Mouse (Mus musculus): ENCODE results near the gene Rpa2. TPM values are rescaled to one million over a fixed set of nuclear protein-coding genes. Genes with fewer than 3 reads are reported as not detected.

Gene Rpa2
- polyA plus RNA-seq, 1 experiment from 2014 or later, result 156 TPM

DNA sequence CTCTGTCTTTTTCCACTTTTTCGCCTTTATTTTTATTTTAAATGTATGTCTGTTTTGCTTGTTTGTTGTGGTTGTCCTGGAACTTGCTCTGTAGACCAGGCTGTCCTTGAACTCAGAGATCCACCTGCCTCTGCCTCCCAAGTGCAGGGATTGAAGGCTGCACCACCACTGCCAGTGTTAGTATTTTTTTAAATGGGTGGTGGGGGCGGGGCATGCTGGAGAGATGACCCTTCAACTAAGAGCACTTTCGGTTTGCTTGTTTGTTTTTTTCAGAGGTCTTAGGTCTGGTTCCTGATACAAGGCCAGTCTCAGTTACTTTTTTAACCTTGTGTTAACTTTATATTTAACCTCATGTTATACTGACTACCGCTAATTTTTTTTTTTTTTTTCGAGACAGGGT lies 37.0 kb downstream of the Rpa2 start:
- H3K9ac ChIP-seq (replicated peaks), result no peak overlapping the region
- H3K27ac ChIP-seq, result no peak overlapping the region
- H3K9me3 ChIP-seq, result no peaks in the 10 kb centered on the region
- no peak for ATAC-seq (ENCODE audit: insufficient number of reproducible peaks, insufficient read depth, low FRiP score, low TSS enrichment, low read depth)
- H3K27me3 ChIP-seq, result no peaks in the 10 kb centered on the region
- no peak overlapping the region for H3K4me2 ChIP-seq
- WGBS, result 84% methylated on average over 5 of the region's 5 CpGs
- no peaks in the 10 kb centered on the region for H3K36me3 ChIP-seq
- no peaks in the 10 kb centered on the region for H3K4me1 ChIP-seq (replicated peaks)
- H3K4me3 ChIP-seq (replicated peaks), result no peak overlapping the region

GRCm38 (mm10) chr4:132805599-132806197 lies 37.6 kb downstream of the Rpa2 start:
- Histone ChIP-seq H3K4me3 (replicated peaks) (no peak overlapping the region), H3K4me2 (no peak overlapping the region), H3K4me1 (replicated peaks) (no peaks in the 10 kb centered on the region), H3K27ac (no peak overlapping the region), H3K9me3 (0 out of 2 replicates have a peak, but pooled peaks cover 3% of the 10 kb centered on the region), H3K27me3 (no peaks in the 10 kb centered on the region), H3K36me3 (no peaks in the 10 kb centered on the region), H3K9ac (replicated peaks) (no peak overlapping the region)
- WGBS, result 85% methylated on average over 12 of the region's 12 CpGs
- ATAC-seq (ENCODE audit: insufficient number of reproducible peaks, insufficient read depth, low FRiP score, low TSS enrichment, low read depth), result no peak

GRCm38 (mm10) chr4:132806620-132807191 lies 38.6 kb downstream of the Rpa2 start:
- no peak overlapping the region for H3K27ac ChIP-seq
- 90% methylated on average over 7 of the region's 7 CpGs for WGBS
- ATAC-seq (ENCODE audit: insufficient number of reproducible peaks, insufficient read depth, low FRiP score, low TSS enrichment, low read depth), result no peak
- H3K9ac ChIP-seq (replicated peaks), result no peak overlapping the region
- H3K4me1 ChIP-seq (replicated peaks), result no peaks in the 10 kb centered on the region
- no peak overlapping the region for H3K4me3 ChIP-seq (replicated peaks)
- H3K4me2 ChIP-seq, result no peak overlapping the region
- H3K27me3 ChIP-seq, result no peaks in the 10 kb centered on the region
- H3K9me3 ChIP-seq, result peaks cover 12% of the 10 kb centered on the region; the same call in 1 of the 2 replicates
- no peaks in the 10 kb centered on the region for H3K36me3 ChIP-seq

- Histone ChIP-seq H3K4me2 (no peak overlapping the region), H3K9ac (replicated peaks) (no peak overlapping the region), H3K9me3 (peaks cover 12% of the 10 kb centered on the region; the same call in 1 of the 2 replicates), H3K4me1 (replicated peaks) (no peaks in the 10 kb centered on the region), H3K36me3 (no peaks in the 10 kb centered on the region), H3K4me3 (replicated peaks) (no peak overlapping the region), H3K27ac (no peak overlapping the region), H3K27me3 (no peaks in the 10 kb centered on the region)
- WGBS, result 66% methylated on average over 5 of the region's 5 CpGs
- ATAC-seq (ENCODE audit: insufficient number of reproducible peaks, insufficient read depth, low FRiP score, low TSS enrichment, low read depth), result no peak
Measured at GRCm38 (mm10) chr4:132807771-132808641, 39.9 kb downstream of the Rpa2 start.

GRCm38 (mm10) chr4:132809621-132810020 lies 41.5 kb downstream of the Rpa2 start:
- no peak overlapping the region for H3K27ac ChIP-seq
- peaks cover 12% of the 10 kb centered on the region; the same call in 1 of the 2 replicates for H3K9me3 ChIP-seq
- no peak overlapping the region for H3K4me2 ChIP-seq
- no peak overlapping the region for H3K4me3 ChIP-seq (replicated peaks)
- no peak overlapping the region for H3K9ac ChIP-seq (replicated peaks)
- no peaks in the 10 kb centered on the region for H3K27me3 ChIP-seq
- H3K4me1 ChIP-seq (replicated peaks), result no peaks in the 10 kb centered on the region
- no peaks in the 10 kb centered on the region for H3K36me3 ChIP-seq
- WGBS, result 89% methylated on average over 5 of the region's 5 CpGs
- ATAC-seq (ENCODE audit: insufficient number of reproducible peaks, insufficient read depth, low FRiP score, low TSS enrichment, low read depth), result no peak

GRCm38 (mm10) chr4:132816404-132816803 lies 48.3 kb downstream of the Rpa2 start:
- Histone ChIP-seq H3K4me1 (replicated peaks) (no peaks in the 10 kb centered on the region), H3K27me3 (no peaks in the 10 kb centered on the region), H3K9me3 (peaks cover 26% of the 10 kb centered on the region), H3K36me3 (no peaks in the 10 kb centered on the region), H3K4me3 (replicated peaks) (no peak overlapping the region), H3K27ac (no peak overlapping the region), H3K9ac (replicated peaks) (no peak overlapping the region), H3K4me2 (no peak overlapping the region)
- ATAC-seq (ENCODE audit: insufficient number of reproducible peaks, insufficient read depth, low FRiP score, low TSS enrichment, low read depth), result no peak
- WGBS, result 85% methylated on average over 7 of the region's 7 CpGs

DNA sequence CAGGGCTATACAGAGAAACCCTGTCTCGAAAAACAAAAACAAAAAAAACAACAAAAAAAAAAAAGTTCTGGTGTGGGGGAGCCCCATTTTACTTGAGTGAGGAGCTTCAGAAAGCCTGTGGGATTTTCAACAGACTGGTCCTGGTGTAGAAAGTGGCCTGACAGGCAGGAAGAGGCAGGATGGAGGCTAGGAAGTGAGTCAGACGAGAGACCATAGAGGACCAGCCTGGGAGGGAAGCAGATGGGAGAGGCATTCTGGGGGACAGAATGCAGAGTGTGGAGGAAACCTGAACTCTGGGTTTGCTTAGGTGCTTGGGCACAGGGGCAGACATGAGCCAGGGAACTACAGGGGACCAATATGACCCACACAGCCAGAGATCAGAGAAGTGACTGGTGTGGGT lies 48.7 kb downstream of the Rpa2 start:
- no peak overlapping the region for H3K9ac ChIP-seq (replicated peaks)
- H3K9me3 ChIP-seq, result peaks cover 25% of the 10 kb centered on the region
- no peak overlapping the region for H3K4me3 ChIP-seq (replicated peaks)
- no peak overlapping the region for H3K4me2 ChIP-seq
- no peaks in the 10 kb centered on the region for H3K36me3 ChIP-seq
- ATAC-seq (ENCODE audit: insufficient number of reproducible peaks, insufficient read depth, low FRiP score, low TSS enrichment, low read depth), result no peak
- H3K4me1 ChIP-seq (replicated peaks), result no peaks in the 10 kb centered on the region
- H3K27me3 ChIP-seq, result no peaks in the 10 kb centered on the region
- WGBS, result 57% methylated on average over 2 of the region's 2 CpGs
- H3K27ac ChIP-seq, result no peak overlapping the region

GRCm38 (mm10) chr4:132818442-132818841 lies 50.3 kb downstream of the Rpa2 start:
- Histone ChIP-seq H3K9ac (replicated peaks) (no peak overlapping the region), H3K27me3 (no peaks in the 10 kb centered on the region), H3K4me3 (replicated peaks) (no peak overlapping the region), H3K36me3 (no peaks in the 10 kb centered on the region), H3K27ac (no peak overlapping the region), H3K9me3 (peaks cover 25% of the 10 kb centered on the region), H3K4me1 (replicated peaks) (no peaks in the 10 kb centered on the region), H3K4me2 (no peak overlapping the region)
- 47% methylated on average over 2 of the region's 2 CpGs for WGBS
- no peak for ATAC-seq (ENCODE audit: insufficient number of reproducible peaks, insufficient read depth, low FRiP score, low TSS enrichment, low read depth)

DNA sequence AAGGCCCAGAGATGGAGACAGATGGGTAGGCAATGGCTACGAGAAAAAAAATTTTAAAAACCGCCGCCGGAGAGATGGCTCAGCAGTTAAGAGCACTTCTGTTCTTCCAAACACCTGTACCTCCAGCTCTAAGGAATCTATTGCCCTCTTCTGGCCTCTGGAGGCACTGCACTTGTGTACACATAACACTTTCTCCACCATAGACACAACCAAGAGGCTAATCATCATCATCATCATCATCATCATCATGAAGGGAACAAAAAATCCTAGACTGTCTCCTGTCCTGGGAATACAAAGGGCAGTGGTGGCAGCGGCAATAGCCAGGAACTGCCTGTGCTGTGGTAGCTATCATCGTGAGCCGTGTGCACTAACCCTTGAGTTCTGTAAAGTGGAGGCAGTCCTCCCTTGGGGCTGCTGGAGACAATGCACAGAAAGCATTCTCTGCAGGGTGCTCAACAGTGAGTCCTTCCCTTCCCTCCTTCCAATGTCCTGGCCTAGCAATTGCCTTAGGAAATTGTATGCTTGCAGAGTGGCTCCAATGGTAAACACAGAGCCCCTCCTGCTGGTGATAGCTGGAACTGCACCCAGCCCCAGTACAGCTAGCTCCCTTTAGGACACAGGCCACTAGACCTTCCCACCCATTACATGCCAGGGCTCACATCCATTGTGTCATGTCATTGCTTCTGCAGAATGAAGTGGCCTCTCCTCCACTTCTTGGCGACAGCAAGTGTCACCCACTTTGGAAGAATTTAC lies 55.7 kb downstream of the Rpa2 start:
- no peak overlapping the region for H3K27ac ChIP-seq
- no peak overlapping the region for H3K4me3 ChIP-seq (replicated peaks)
- H3K9ac ChIP-seq (replicated peaks), result no peak overlapping the region
- peaks cover 30% of the 10 kb centered on the region for H3K9me3 ChIP-seq
- no peak overlapping the region for H3K4me2 ChIP-seq
- WGBS, result 75% methylated on average over 8 of the region's 8 CpGs
- H3K27me3 ChIP-seq, result no peaks in the 10 kb centered on the region
- no peak for ATAC-seq (ENCODE audit: insufficient number of reproducible peaks, insufficient read depth, low FRiP score, low TSS enrichment, low read depth)
- peaks cover 45% of the 10 kb centered on the region for H3K36me3 ChIP-seq
- H3K4me1 ChIP-seq (replicated peaks), result no peaks in the 10 kb centered on the region

Measured in limb, embryonic 12.5 days (tissue).